Mouse (Mus musculus) cerebellum, adult (tissue): Measurements from ENCODE around the gene Arhgap23.

Experiments
- ATAC-seq: cut with Nextera tagmentation; 2 replicates; pipeline ENCODE4 v1.9.2; 2017; ENCODE audit warnings: mild to moderate bottlenecking, moderate library complexity, mixed read lengths; ENCODE audit not compliant: insufficient number of reproducible peaks, low FRiP score, low TSS enrichment

Gene Arhgap23

GRCm38 (mm10) chr11:97497543-97497942 lies 82.2 kb downstream of the Arhgap23 start:
- no peak for ATAC-seq

- no peak for ATAC-seq
Observed at GRCm38 (mm10) chr11:97499865-97500719, 84.8 kb downstream of the Arhgap23 start, which contains the start of gene 4933428G20Rik. TSS of gene 4933428G20Rik (minus strand) at chr11:97500340.

- no peak for ATAC-seq
Observed at GRCm38 (mm10) chr11:97500720-97501448, 85.6 kb downstream of the Arhgap23 start.

- no peak for ATAC-seq
Observed at GRCm38 (mm10) chr11:97502383-97502782, 87.0 kb downstream of the Arhgap23 start.

GRCm38 (mm10) chr11:97502846-97503245 lies 87.5 kb downstream of the Arhgap23 start:
- no peak for ATAC-seq

GRCm38 (mm10) chr11:97505784-97506183 lies 90.5 kb downstream of the Arhgap23 start:
- ATAC-seq: no peak

- no peak for ATAC-seq
Observed at GRCm38 (mm10) chr11:97506331-97506730, 91.0 kb downstream of the Arhgap23 start.

GRCm38 (mm10) chr11:97508198-97508597 lies 92.9 kb downstream of the Arhgap23 start:
- ATAC-seq: no peak

GRCm38 (mm10) chr11:97509058-97509457 lies 93.7 kb downstream of the Arhgap23 start:
- no peak for ATAC-seq

GRCm38 (mm10) chr11:97509715-97510485 lies 94.6 kb downstream of the Arhgap23 start:
- no peak for ATAC-seq

GRCm38 (mm10) chr11:97510966-97511660 lies 95.8 kb downstream of the Arhgap23 start:
- no peak; the same call in 1 of the 2 replicates for ATAC-seq

- ATAC-seq: no peak
Observed at GRCm38 (mm10) chr11:97511661-97512369, 96.5 kb downstream of the Arhgap23 start.

- no peak for ATAC-seq
Observed at GRCm38 (mm10) chr11:97512511-97512910, 97.2 kb downstream of the Arhgap23 start.

GRCm38 (mm10) chr11:97513066-97513465 lies 97.7 kb downstream of the Arhgap23 start:
- ATAC-seq: no peak

- no peak for ATAC-seq
Observed at GRCm38 (mm10) chr11:97520541-97520940, 105.2 kb downstream of the Arhgap23 start.

GRCm38 (mm10) chr11:97521741-97522474 lies 106.6 kb downstream of the Arhgap23 start:
- ATAC-seq: no peak

GRCm38 (mm10) chr11:97523107-97523506 lies 107.8 kb downstream of the Arhgap23 start:
- no peak for ATAC-seq

- ATAC-seq: peak; percentile 27; the same call in 1 of the 2 replicates
Observed at GRCm38 (mm10) chr11:97523827-97524261, 108.5 kb downstream of the Arhgap23 start.

GRCm38 (mm10) chr11:97524306-97524705 lies 109.0 kb downstream of the Arhgap23 start:
- no peak for ATAC-seq
